Mouse (Mus musculus) c-Kit-positive CD71-negative TER-119-negative erythroid progenitor cells, embryonic 14.5 days (primary cell): Measurements from ENCODE around the gene Wdr47.
A peak's percentile ranks its signal among the peaks of the same experiment; 100 is the strongest.
"Not testable (repeated sequence)": the region's sequence is repeated elsewhere in the genome, so short reads cannot be mapped to it uniquely, and the experiment has no call there.

Experiments used
- DNase-seq: peaks from one replicate; pipeline ENCODE4 v3.0.0-alpha.2; 2013; ENCODE audit warnings: low read depth

The Wdr47 gene

GRCm38 (mm10) chr3:108639412-108639811 is 48.3 kb downstream of the Wdr47 start:
- no peak for DNase-seq

DNA sequence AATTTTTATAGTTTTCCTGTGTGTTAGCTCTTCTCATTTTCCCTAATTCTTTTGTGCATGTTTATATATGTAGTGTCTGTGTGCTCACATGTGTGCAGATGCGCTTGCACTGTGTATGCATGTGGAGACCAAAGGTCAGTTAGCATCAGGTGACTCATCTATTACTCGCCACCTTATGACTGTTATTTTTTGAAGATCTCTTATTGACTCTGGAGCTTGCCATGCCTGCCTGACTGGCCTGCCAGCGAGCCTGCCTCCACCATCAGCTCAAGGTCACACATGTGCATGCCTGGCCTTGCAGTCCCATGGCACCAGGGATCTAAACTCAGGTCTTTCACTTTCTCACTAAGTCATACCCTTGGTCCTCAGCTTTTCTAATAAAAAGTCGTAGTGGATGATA is 49.9 kb downstream of the Wdr47 start:
- DNase-seq = no peak

DNA sequence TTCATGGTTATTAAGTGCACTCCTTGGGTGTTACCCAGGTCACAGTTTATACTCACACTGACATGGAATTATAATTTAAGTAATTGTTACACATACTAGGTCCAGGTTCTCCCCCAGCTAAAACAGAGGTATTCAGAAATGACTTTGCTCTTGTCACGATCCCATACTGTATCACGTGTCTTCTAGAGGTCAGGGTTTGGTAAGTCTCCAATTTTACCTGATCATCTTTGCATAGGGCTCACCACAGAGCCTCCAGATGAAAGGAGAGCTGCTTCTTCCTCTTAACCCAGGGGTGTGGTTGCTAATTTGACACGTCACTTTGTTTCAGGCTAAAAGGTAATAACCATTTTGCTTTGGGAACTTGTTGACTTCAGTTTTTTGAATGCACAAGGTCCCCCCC is 53.8 kb downstream of the Wdr47 start:
- DNase-seq = no peak

GRCm38 (mm10) chr3:108646036-108646435 is 55.0 kb downstream of the Wdr47 start:
- DNase-seq = no peak

DNA sequence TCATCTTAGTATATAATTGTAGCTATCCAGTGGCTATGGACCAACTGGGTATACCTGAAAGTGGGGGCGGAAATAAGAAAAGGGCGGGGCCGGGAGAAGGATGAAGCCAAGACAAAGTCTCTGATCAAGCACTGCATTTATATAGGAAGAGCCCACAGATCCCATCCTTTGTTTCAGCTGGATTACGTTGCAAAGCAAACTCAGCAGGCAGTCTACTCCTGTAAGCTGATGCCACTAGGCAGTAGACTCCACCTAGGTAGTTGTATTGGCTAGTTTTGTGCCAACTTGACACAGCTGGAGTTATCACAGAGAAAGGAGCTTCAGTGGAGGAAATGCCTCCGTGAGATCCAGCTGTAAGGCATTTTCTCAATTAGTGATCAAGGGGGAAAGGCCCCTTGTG is 56.6 kb downstream of the Wdr47 start:
- not testable (repeated sequence) for DNase-seq

DNA sequence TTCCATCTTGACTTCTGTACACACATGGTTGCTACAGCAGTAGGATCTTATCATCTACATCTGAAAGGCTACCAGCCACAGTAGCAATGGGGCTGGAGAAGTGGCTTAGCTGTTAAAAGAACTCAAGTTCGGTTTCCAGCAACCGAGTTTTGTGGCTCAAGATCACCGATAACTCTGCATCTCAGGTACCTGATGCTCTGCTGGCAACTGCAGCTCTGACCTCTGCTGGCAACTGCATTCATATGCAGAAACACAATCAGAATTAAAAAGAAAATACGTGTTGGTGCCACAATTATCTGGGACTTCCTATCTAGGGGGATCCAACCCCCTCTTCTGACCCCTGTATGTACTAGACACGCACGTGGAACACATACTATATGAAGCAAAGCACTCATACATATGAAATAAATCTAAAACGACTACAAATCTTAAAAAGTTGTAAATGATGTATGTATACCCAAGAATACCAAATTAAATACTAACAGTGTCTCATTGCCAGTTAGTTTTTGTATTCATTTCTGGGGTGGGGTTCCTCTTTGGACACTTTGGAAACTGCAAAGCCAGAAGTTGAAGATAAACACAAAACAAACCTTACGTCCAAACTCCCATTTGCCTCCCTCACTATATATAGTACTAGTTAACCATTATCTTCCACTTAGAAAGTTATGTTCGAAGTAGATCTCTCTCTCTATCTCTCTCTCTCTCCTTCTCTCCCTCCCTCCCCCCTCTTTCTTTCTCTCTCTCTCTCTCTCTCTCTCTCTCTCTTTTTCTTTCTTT is 62.0 kb downstream of the Wdr47 start:
- no peak for DNase-seq

DNA sequence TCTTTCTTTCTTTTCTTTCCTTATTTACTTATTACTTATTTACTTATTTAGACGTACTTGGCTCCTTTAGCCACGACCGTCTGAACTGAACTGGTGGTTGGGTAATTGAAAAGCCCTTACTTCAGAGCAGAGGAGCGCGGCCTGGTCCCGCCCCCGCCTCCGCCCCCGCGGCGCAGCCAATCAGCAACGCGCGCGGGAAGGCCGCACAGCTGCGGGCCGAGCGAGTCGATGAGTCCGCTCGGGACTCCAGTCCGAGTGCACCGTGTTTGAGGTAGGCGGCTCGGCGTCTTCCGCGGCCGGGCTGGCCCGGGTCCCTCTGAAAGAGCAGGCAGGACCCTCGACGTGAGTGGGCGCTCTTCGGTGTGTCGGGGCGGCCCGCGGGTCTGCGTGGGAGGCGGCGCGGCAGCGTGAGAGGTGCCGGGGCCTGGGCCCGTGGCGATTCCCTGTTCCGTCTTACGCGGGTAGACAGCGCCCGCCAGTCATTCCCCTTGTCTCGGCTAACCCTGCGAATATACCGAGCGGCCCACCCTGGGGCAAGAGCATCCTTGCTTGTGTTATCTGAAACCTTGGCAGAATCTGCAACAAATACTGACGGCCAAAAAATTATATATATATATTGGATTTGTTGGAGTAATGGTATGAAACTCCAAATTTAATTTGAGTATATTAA is 62.8 kb downstream of the Wdr47 start, which contains the start of gene Clcc1:
TSS of gene Clcc1 (plus strand) at position 204 of the 670 bp plus-strand sequence.
- DNase-seq = peak; percentile 81

DNA sequence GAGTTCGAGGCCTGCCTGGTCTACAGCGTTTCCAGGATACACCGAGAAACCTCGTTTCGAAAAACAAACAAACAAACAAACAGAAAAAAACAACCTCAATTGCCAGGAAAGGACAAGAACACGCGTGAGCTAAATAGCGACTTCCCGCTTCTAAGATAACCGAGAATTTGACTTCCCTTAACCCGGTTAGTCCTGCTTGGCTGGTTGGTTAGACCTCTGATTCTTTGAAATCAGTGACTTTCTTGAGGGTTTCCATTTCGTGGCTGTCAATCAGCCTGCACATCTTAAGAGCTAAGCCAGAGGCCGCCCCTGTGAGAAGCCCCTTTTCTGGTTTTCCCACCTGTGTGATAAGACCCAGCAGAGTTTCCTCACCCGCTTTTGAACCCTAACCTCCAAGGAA is 63.5 kb downstream of the Wdr47 start:
- no peak for DNase-seq

DNA sequence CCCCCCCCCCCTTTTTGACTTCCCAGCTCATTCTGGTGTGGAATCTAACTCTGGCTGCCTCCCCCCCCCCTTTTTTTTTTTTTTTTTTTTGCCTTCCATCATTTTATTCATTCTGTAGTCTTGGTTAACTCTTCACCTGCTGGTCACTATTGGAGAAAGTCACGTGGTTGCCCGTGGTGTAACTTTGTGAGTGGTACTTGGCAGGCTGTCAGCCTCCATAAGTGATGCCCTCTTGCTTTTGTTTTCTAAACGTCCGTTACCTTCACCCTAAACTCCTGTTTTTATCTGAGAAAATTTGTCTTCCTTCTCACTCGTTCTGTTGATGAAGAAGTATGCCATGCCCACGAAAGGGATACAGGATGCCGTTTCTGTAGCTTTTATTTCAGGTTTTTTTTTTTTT is 64.4 kb downstream of the Wdr47 start:
- DNase-seq = no peak

- no peak for DNase-seq
Measured at GRCm38 (mm10) chr3:108658612-108659011, 67.5 kb downstream of the Wdr47 start.

GRCm38 (mm10) chr3:108660941-108661340 is 69.9 kb downstream of the Wdr47 start:
- no peak for DNase-seq

GRCm38 (mm10) chr3:108676616-108677015 is 85.5 kb downstream of the Wdr47 start:
- DNase-seq = no peak

- DNase-seq = no peak
Measured at GRCm38 (mm10) chr3:108681004-108681403, 89.9 kb downstream of the Wdr47 start.

- DNase-seq = not testable (repeated sequence)
Measured at GRCm38 (mm10) chr3:108683597-108683996, 92.5 kb downstream of the Wdr47 start.

- no peak for DNase-seq
Measured at GRCm38 (mm10) chr3:108685701-108686100, 94.6 kb downstream of the Wdr47 start.

- DNase-seq = no peak
Measured at GRCm38 (mm10) chr3:108689015-108689441, 97.9 kb downstream of the Wdr47 start.

DNA sequence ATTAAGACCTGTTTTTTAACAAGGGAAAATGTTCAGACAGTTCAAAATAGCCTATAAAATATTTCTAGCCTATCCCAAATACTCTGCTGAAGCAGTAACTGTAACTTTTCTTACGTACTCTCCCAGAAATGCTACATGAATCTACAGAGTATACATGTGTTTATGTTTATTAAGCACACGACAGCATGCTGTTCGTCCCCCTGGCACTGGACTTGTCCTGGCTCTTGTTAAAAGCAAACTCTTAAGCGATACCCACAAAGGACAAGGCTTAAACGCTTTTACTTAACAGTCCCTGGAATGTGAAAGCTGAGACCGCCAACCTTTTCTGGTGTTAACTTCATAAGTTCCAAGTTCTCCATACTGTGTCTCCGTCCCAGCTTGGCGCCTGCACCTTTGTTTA is 98.4 kb downstream of the Wdr47 start:
- DNase-seq = no peak

DNA sequence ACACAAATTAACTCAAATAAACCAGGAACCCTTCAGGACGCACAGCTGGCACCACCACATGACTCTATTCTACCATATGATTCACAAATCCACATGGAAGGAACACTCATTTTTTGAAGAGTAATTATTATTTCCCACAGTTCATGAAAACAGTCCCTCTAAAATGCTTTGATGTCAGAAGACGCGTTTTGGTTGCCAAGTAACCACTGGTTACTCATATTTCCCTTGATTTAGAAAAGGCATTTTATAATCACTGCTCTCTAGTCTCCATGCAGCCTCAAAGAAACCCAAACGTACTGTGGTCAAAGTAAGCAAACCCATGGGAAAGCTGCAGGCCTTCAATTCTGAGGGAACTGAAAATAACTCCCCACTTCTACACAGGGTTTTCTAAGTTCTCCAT is 98.9 kb downstream of the Wdr47 start:
- DNase-seq = no peak

GRCm38 (mm10) chr3:108694321-108694720 is 103.2 kb downstream of the Wdr47 start:
- DNase-seq = no peak
